Mouse (Mus musculus) erythroblast, embryonic 14.5 days (primary cell): ENCODE results near the gene Rilp. TPM values are rescaled to one million over a fixed set of nuclear protein-coding genes. Genes with fewer than 3 reads are reported as not detected.
A peak's percentile ranks its signal among the peaks of the same experiment; 100 is the strongest.

ENCODE experiments used
- H3K27me3 ChIP-seq: 2 replicates; pipeline ENCODE4 v1.6.1; 2012; ENCODE audit warnings: inconsistent platforms; ENCODE audit not compliant: control insufficient read depth
- H3K36me3 ChIP-seq: 2 replicates; pipeline ENCODE4 v1.6.1; 2012; ENCODE audit warnings: mild to moderate bottlenecking, inconsistent platforms; ENCODE audit not compliant: control insufficient read depth
- H3K4me1 ChIP-seq: 2 replicates; pipeline ENCODE4 v1.6.1; 2012; ENCODE audit warnings: inconsistent platforms; ENCODE audit not compliant: control insufficient read depth
- H3K4me3 ChIP-seq: replicated peaks from 2 replicates; pipeline ENCODE3; 2012; ENCODE audit warnings: moderate library complexity, mild to moderate bottlenecking, inconsistent platforms
- H3K9me3 ChIP-seq: 2 replicates; pipeline ENCODE4 v1.6.1; 2012; ENCODE audit warnings: low read length, inconsistent platforms, mixed read lengths; ENCODE audit not compliant: control insufficient read depth
- GATA1 ChIP-seq: IDR thresholded peaks from 2 replicates; pipeline ENCODE4 v1.6.1; 2012; ENCODE audit warnings: low read length, inconsistent platforms, mixed read lengths
- TAL1 ChIP-seq: IDR thresholded peaks from 3 replicates; pipeline ENCODE4 v1.6.1; 2012; ENCODE audit warnings: low read length, inconsistent platforms, mixed read lengths
- polyA plus RNA-seq: library from polyadenylated mRNA; stranded (reverse); fragments of >175 nt; gene quantifications from 2 replicates; pipeline ENCODE4 v1.2.3, GENCODE M21; 2012

Rilp gene
- polyA plus RNA-seq, 1 experiment: 0.10 TPM

DNA sequence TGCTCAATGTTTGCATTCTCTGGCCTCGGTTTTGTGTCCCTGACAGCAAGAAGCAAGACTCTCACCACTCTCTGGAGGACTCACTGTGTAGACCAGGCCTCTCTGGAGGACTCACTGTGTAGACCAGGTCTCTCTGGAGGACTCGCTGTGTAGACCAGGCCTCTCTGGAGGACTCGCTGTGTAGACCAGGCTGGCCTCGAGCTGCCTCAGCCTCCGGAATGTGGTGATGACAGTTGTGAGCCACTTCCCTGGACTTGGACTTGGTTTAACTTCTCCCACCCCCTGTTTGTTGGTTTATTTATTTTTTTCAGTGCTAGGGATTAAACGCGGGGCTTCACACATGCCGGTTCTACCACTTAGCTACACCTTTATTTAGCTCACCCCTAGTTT, 27.1 kb downstream of the Rilp start:
- peaks cover 20% of the 10 kb centered on the region for H3K27me3 ChIP-seq
- H3K36me3 ChIP-seq: no peaks in the 10 kb centered on the region
- H3K4me1 ChIP-seq: peaks cover 45% of the 10 kb centered on the region
- TF ChIP-seq GATA1 (no peak), TAL1 (no peak)
- no peaks in the 10 kb centered on the region for H3K9me3 ChIP-seq
- H3K4me3 ChIP-seq: no peak overlapping the region

DNA sequence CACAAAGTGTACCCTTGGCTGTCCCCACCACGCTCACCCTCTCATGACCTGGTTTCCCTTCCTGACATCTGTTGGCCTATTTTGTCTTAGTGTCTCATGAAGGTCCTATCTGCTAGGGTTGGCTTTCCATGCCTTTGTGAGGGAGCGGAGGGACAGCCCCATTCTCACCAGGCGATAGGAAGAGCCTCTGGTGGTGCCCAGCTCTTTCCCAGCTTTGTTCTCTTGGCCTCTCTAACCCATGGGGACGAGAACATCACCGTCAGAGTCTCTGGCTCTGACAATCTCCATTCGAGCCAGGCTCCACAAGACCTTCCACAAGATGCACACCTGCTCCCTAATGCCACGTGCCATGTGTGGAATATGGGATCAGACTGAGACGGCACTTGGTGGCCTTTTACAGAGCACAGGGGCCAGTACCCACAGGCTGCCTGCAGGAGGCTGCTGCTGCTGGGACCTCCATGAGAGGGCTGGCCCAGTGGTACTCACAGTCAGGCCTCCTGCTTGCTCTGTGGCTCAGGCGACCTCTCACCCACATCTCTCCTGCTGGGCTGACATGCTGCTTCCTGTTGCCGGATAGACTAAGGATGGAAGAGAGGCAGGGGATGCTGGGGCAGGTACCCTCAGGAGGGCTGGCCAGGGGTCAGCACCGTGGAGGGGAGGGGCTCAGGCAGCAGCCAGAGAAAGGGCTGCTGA, 27.7 kb downstream of the Rilp start:
- peaks cover 41% of the 10 kb centered on the region for H3K4me1 ChIP-seq

DNA sequence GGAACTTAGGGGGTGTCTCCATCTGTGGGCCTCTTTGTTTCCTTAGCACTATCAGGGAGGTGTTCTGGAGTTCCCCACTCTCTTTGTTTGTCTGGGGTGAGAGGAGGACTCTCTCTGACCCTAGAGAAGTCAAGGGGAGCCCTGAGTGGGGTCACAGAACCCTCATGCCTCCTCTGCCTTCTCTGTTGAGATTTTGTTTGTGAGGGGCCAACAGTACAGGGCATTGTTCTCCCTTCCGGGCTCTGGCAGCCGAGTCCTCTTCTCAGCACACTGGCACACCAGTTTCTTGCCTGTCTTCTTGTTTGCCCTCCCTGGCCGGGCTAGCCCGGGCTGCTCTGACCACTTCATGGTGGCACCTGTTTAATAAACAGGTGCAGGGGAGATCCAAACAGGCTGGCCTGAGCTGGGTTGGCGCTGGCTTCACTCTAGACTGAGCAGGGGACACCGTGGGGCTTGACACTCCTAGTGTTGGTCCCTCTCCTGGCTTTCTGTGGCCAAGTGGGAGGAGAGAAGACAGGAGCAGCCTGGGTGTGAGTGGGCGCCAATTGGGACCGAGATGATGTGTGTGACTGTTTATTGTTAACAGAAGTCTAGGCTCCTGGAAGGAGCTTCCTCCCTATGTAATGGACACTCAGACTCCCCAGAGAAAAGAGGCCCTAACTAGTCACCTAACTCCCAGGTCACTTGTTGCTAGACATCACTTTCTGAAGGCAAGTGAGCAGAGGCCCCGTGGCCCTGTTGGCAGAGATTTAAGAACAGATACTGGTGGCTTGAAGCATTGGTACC, 28.5 kb downstream of the Rilp start:
- no peak overlapping the region for H3K4me3 ChIP-seq
- H3K36me3 ChIP-seq: no peaks in the 10 kb centered on the region
- peaks cover 33% of the 10 kb centered on the region for H3K4me1 ChIP-seq

More for the DNA sequence above, 27.7 kb downstream of the Rilp start:
- H3K36me3 ChIP-seq: no peaks in the 10 kb centered on the region
- no peaks in the 10 kb centered on the region for H3K9me3 ChIP-seq
- H3K4me3 ChIP-seq: no peak overlapping the region
- H3K27me3 ChIP-seq: peaks cover 14% of the 10 kb centered on the region
- TF ChIP-seq GATA1 (no peak), TAL1 (no peak)

DNA sequence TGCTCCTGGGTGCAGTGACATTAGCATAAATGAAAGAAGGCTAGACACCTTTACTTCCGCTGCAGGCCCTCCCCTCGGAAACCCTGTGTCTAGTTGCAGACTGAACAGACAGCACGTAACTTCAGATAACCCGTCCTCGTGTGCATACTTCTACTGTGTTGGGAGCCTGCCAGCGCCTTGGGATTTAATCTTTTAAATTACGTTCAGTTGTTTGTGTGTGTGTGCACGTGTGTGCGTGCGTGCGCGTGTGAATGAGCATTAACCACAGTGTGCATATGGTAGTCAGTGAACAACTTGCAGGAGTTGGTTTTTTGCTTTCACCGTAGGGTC, 29.0 kb downstream of the Rilp start:
- H3K4me1 ChIP-seq: peaks cover 33% of the 10 kb centered on the region
- no peaks in the 10 kb centered on the region for H3K36me3 ChIP-seq
- no peak for TF ChIP-seq TAL1
- no peak for TF ChIP-seq GATA1
- no peak overlapping the region for H3K4me3 ChIP-seq
- H3K27me3 ChIP-seq: peaks cover 4% of the 10 kb centered on the region
- H3K9me3 ChIP-seq: no peaks in the 10 kb centered on the region

More for the DNA sequence above, 28.5 kb downstream of the Rilp start:
- H3K9me3 ChIP-seq: no peaks in the 10 kb centered on the region
- TF ChIP-seq GATA1 (no peak), TAL1 (no peak)
- H3K27me3 ChIP-seq: peaks cover 6% of the 10 kb centered on the region

DNA sequence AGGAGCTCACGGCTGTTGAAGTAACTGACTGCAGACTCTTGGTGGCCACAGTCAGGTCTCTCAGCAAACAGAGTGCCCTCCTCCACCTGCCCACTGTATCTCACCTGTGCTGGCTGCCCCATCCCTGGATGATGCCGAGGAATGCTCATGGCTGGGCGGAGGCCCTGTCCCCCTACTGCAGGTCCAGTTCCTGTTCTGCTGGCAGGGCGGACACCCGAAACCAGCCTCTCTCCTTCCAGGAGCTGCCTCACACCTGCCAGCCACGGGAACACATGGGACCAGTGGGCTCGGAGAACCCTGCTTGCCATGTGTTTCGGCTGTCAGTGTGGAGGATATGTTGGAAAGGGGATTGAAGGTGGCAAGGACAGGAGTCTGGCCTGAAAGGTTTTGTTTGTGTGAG, 30.3 kb downstream of the Rilp start:
- Histone ChIP-seq H3K27me3 (no peaks in the 10 kb centered on the region), H3K4me3 (no peak overlapping the region), H3K9me3 (no peaks in the 10 kb centered on the region), H3K4me1 (peaks cover 32% of the 10 kb centered on the region), H3K36me3 (peaks cover 2% of the 10 kb centered on the region; the same call in 1 of the 2 replicates)
- TF ChIP-seq TAL1: no peak
- TF ChIP-seq GATA1: no peak

DNA sequence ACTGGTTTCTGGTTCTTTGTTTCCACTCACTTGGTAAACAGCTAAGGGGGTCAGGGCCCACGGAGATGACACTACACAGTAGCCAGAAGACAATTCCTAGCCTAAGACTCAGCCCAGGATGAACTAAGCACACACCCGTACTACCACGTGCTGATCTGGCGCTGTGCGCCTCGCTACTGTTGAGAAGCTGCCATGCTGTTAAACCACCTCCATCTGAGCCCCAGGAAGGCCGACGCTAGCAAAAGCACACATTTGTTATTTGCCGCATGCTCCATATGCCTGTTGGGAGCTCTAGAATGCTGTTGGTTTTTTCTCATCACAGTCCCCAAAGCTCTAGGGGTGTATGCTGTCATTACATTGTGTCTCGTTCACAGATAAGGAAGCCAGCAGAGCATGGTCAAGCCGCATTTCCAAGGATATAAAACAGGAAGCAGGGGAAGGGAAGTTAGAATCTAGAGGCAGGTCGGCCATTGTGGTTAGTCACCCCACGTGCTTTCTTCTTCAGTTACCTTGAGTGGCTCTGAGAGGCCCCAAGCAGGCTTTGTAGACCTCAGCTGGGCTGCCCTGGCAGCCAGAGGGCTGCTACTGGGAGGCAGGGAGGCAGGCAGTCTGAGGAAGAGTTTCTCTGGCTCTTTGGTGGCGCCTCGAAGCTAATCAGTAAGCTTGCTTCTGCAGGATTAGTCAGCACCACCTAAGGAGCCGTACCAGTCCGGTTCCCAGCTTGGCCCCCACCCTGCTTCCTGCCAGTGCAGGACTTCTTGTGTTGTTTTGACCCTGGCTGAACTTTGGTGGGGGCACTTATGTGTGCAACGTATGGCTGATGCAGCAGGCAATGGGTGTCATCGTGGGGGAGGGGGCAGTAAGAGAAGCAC, 31.1 kb downstream of the Rilp start:
- Histone ChIP-seq H3K36me3 (peaks cover 2% of the 10 kb centered on the region; the same call in 1 of the 2 replicates), H3K4me3 (no peak overlapping the region), H3K4me1 (peaks cover 33% of the 10 kb centered on the region), H3K27me3 (no peaks in the 10 kb centered on the region), H3K9me3 (no peaks in the 10 kb centered on the region)
- TF ChIP-seq TAL1 (no peak), GATA1 (no peak)

DNA sequence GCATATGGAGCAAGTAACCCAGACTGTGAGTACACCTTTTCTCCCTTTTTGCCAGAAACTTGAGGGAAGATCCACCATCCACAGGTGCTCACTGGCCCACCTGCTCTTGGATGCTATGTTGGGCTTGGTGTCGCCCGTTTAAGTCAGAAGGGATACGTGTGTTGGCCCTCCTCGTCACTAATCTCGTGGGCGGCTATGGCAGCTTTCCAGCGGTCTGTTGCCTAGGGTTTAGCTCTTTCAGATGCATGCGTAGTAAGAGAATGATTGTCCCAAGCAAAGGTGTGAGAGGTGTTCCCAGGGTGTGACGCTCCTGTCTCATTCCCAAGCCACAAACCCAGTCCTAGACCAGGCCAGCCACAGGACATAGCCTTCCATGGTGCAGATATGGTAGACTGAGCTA, 34.8 kb downstream of the Rilp start:
- Histone ChIP-seq H3K4me1 (peaks cover 44% of the 10 kb centered on the region), H3K9me3 (no peaks in the 10 kb centered on the region), H3K27me3 (no peaks in the 10 kb centered on the region), H3K4me3 (no peak overlapping the region), H3K36me3 (peaks cover 2% of the 10 kb centered on the region; the same call in 1 of the 2 replicates)
- no peak for TF ChIP-seq GATA1
- TF ChIP-seq TAL1: no peak

DNA sequence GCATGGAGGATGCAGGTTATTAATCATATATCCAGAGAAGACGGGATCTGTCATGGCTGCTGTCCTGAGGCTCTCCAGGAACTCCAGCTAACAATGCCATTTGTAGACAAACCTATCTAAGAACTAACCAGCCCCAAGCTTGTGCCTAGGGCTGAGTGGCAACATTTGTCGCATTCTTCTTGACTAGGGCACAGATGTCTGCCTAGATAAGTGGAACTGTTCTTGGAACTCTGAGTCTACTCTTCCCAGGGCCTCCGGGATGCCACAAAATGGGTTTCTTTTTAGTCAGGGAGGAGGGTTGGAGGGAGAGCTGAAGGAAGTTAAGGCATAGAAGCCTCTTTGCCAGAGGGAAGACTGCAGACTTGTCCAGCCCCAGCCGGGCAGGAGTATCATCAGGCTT, 36.2 kb downstream of the Rilp start:
- no peaks in the 10 kb centered on the region for H3K9me3 ChIP-seq
- no peak; the same call in 1 of the 2 replicates for TF ChIP-seq GATA1
- no peak for TF ChIP-seq TAL1
- H3K27me3 ChIP-seq: no peaks in the 10 kb centered on the region
- peak overlapping the region; percentile 5 for H3K4me3 ChIP-seq
- H3K4me1 ChIP-seq: peaks cover 35% of the 10 kb centered on the region
- peaks cover 2% of the 10 kb centered on the region; the same call in 1 of the 2 replicates for H3K36me3 ChIP-seq
